Mouse (Mus musculus): Measurements from ENCODE around the gene Rnf5. TPM values are rescaled to one million over a fixed set of nuclear protein-coding genes. Genes with fewer than 3 reads are reported as not detected.

Rnf5 gene
- polyA plus RNA-seq (2014; fragmentation: Nextera tagmentation; extraction: Ambion mirVana): 180 and 185 TPM in 2 replicates

GRCm38 (mm10) chr17:34603375-34604060, at the start of gene Rnf5:
Gene Rnf5 (minus strand): TSS chr17:34603690.
- Histone ChIP-seq H3K4me3 (ENCODE audit: low read depth, low read length) (peak within 1 kb of the TSS; percentile 99), H3K4me2 (peak within 1 kb of the TSS; percentile 97), H3K9me3 (ENCODE audit: control insufficient read depth, low read length) (no peaks in the 10 kb centered on the region), H3K36me3 (ENCODE audit: control insufficient read depth, insufficient read depth, low read length) (peaks cover 7% of the 10 kb centered on the region), H3K27me3 (ENCODE audit: control insufficient read depth, insufficient read depth, low read length) (no peaks in the 10 kb centered on the region), H3K4me1 (ENCODE audit: control insufficient read depth, insufficient read depth, low read length) (peaks cover 26% of the 10 kb centered on the region), H3K27ac (ENCODE audit: low read depth, low read length) (peak within 1 kb of the TSS; percentile 88), H3K9ac (ENCODE audit: low read length) (peak within 1 kb of the TSS; percentile 96)
- peak; percentile 99 for DNase-seq (ENCODE audit: low spot score, missing footprints)
- under 1% methylated on average over 28 of the region's 30 CpGs for WGBS
- ATAC-seq (ENCODE audit: low FRiP score): peak; percentile 94

GRCm38 (mm10) chr17:34652985-34653384, 49.5 kb upstream of the Rnf5 start:
- Histone ChIP-seq H3K36me3 (ENCODE audit: control insufficient read depth, insufficient read depth, low read length) (peaks cover 14% of the 10 kb centered on the region), H3K4me1 (ENCODE audit: control insufficient read depth, insufficient read depth, low read length) (peaks cover 8% of the 10 kb centered on the region), H3K27ac (ENCODE audit: low read depth, low read length) (no peak overlapping the region), H3K9ac (ENCODE audit: low read length) (no peak overlapping the region), H3K4me3 (ENCODE audit: low read depth, low read length) (no peak overlapping the region), H3K9me3 (ENCODE audit: control insufficient read depth, low read length) (no peaks in the 10 kb centered on the region), H3K27me3 (ENCODE audit: control insufficient read depth, insufficient read depth, low read length) (no peaks in the 10 kb centered on the region), H3K4me2 (no peak overlapping the region)
- no peak for DNase-seq (ENCODE audit: low spot score, missing footprints)
- 89% methylated on average over 8 of the region's 8 CpGs for WGBS
- no peak for ATAC-seq (ENCODE audit: low FRiP score)

DNA sequence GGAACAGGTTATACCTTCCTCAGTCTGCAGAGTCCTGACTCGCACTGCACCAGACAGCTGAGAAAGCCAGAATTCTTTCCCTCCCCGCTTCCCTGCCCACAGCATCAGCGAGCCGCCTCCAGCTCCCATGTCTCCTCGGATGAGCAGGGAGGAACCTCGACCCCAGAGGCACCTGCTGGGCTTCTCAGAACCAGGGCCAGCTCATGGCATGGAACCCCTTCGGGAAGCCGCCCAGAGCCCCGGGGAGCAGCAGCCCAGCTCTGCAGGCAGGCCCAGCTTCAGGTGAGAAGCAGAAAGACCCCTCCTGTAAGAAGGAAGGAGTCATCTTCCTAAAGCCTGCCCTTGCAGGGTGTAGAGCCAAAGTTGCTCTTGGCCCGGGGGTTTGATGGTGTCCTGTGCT, 49.1 kb upstream of the Rnf5 start:
- ATAC-seq (ENCODE audit: low FRiP score) (no peak), DNase-seq (ENCODE audit: low spot score, missing footprints) (no peak)
- H3K4me2 ChIP-seq: no peak overlapping the region
- peaks cover 14% of the 10 kb centered on the region for H3K36me3 ChIP-seq (ENCODE audit: control insufficient read depth, insufficient read depth, low read length)
- no peaks in the 10 kb centered on the region for H3K27me3 ChIP-seq (ENCODE audit: control insufficient read depth, insufficient read depth, low read length)
- H3K4me3 ChIP-seq (ENCODE audit: low read depth, low read length): no peak overlapping the region
- H3K9me3 ChIP-seq (ENCODE audit: control insufficient read depth, low read length): no peaks in the 10 kb centered on the region
- H3K9ac ChIP-seq (ENCODE audit: low read length): no peak overlapping the region
- WGBS: 89% methylated on average over 10 of the region's 10 CpGs
- H3K27ac ChIP-seq (ENCODE audit: low read depth, low read length): no peak overlapping the region
- H3K4me1 ChIP-seq (ENCODE audit: control insufficient read depth, insufficient read depth, low read length): peaks cover 12% of the 10 kb centered on the region

GRCm38 (mm10) chr17:34651507-34652221, 48.2 kb upstream of the Rnf5 start:
- H3K9me3 ChIP-seq (ENCODE audit: control insufficient read depth, low read length): no peaks in the 10 kb centered on the region
- ATAC-seq (ENCODE audit: low FRiP score) (no peak), DNase-seq (ENCODE audit: low spot score, missing footprints) (no peak)
- no peak overlapping the region for H3K9ac ChIP-seq (ENCODE audit: low read length)
- no peaks in the 10 kb centered on the region for H3K27me3 ChIP-seq (ENCODE audit: control insufficient read depth, insufficient read depth, low read length)
- no peak overlapping the region for H3K27ac ChIP-seq (ENCODE audit: low read depth, low read length)
- peaks cover 13% of the 10 kb centered on the region for H3K4me1 ChIP-seq (ENCODE audit: control insufficient read depth, insufficient read depth, low read length)
- no peak overlapping the region for H3K4me2 ChIP-seq
- H3K36me3 ChIP-seq (ENCODE audit: control insufficient read depth, insufficient read depth, low read length): peaks cover 14% of the 10 kb centered on the region
- 47% methylated on average over 19 of the region's 19 CpGs for WGBS
- H3K4me3 ChIP-seq (ENCODE audit: low read depth, low read length): no peak overlapping the region

- Histone ChIP-seq H3K27me3 (ENCODE audit: control insufficient read depth, insufficient read depth, low read length) (no peaks in the 10 kb centered on the region), H3K9ac (ENCODE audit: low read length) (no peak overlapping the region), H3K9me3 (ENCODE audit: control insufficient read depth, low read length) (no peaks in the 10 kb centered on the region), H3K4me2 (no peak overlapping the region), H3K4me3 (ENCODE audit: low read depth, low read length) (no peak overlapping the region), H3K27ac (ENCODE audit: low read depth, low read length) (no peak overlapping the region), H3K4me1 (ENCODE audit: control insufficient read depth, insufficient read depth, low read length) (peaks cover 10% of the 10 kb centered on the region), H3K36me3 (ENCODE audit: control insufficient read depth, insufficient read depth, low read length) (peaks cover 14% of the 10 kb centered on the region)
- no peak for DNase-seq (ENCODE audit: low spot score, missing footprints)
- 95% methylated on average over 14 of the region's 14 CpGs for WGBS
- ATAC-seq (ENCODE audit: low FRiP score): no peak
These were observed 47.3 kb upstream of the Rnf5 start for GRCm38 (mm10) chr17:34650781-34651180.

DNA sequence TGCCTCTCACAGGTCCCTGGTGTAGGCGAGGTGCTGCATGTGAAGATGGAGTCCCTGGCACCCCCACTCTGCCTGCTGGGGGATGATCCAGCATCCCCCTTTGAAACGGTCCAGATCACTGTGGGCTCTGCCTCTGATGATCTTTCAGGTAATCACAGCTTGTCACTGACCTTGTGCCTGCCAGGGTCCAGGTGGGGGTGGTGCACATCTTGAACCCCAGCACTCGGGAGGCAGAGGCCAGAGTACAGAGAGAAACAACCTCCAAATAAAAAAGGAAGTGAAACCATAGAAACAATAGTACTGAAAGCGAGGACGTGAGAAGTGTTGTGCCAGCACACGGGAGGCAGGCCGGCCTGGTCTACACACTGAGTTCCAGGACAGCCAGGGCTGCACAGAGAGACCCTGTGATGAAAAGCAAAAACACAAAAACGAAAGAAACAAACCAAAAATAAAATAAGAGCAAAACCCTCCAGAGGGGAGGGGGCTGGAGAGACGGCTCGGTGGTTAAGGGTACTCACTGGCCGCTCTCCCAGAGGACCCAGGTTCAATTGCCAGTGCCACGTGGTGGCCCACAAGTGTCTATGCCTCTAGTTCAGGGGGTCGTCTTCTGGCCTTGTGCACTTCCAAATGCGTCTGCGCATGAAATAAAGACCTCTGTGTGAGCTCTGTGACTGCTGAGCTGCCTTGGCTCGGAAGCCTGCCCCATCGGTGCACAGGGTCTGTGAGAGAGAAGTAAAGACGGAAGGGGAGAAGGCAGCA, 45.8 kb upstream of the Rnf5 start:
- Histone ChIP-seq H3K4me1 (ENCODE audit: control insufficient read depth, insufficient read depth, low read length) (peaks cover 17% of the 10 kb centered on the region), H3K27me3 (ENCODE audit: control insufficient read depth, insufficient read depth, low read length) (no peaks in the 10 kb centered on the region), H3K9me3 (ENCODE audit: control insufficient read depth, low read length) (no peaks in the 10 kb centered on the region), H3K27ac (ENCODE audit: low read depth, low read length) (no peak overlapping the region), H3K9ac (ENCODE audit: low read length) (no peak overlapping the region), H3K36me3 (ENCODE audit: control insufficient read depth, insufficient read depth, low read length) (peaks cover 14% of the 10 kb centered on the region), H3K4me2 (no peak overlapping the region), H3K4me3 (ENCODE audit: low read depth, low read length) (no peak overlapping the region)
- WGBS: 87% methylated on average over 18 of the region's 18 CpGs
- DNase-seq (ENCODE audit: low spot score, missing footprints) (no peak), ATAC-seq (ENCODE audit: low FRiP score) (no peak)

- DNase-seq (ENCODE audit: low spot score, missing footprints) (no peak), ATAC-seq (ENCODE audit: low FRiP score) (no peak)
- Histone ChIP-seq H3K4me3 (ENCODE audit: low read depth, low read length) (peak overlapping the region; percentile 94), H3K4me2 (peak overlapping the region; percentile 92), H3K9ac (ENCODE audit: low read length) (no peak overlapping the region), H3K27ac (ENCODE audit: low read depth, low read length) (no peak overlapping the region), H3K36me3 (ENCODE audit: control insufficient read depth, insufficient read depth, low read length) (peaks cover 14% of the 10 kb centered on the region), H3K4me1 (ENCODE audit: control insufficient read depth, insufficient read depth, low read length) (peaks cover 17% of the 10 kb centered on the region), H3K27me3 (ENCODE audit: control insufficient read depth, insufficient read depth, low read length) (no peaks in the 10 kb centered on the region), H3K9me3 (ENCODE audit: control insufficient read depth, low read length) (no peaks in the 10 kb centered on the region)
- 88% methylated on average over 16 of the region's 16 CpGs for WGBS
These were observed 44.8 kb upstream of the Rnf5 start for GRCm38 (mm10) chr17:34648141-34648890.

GRCm38 (mm10) chr17:34646906-34647787, 43.7 kb upstream of the Rnf5 start, which contains the start of gene Atf6b:
Gene Atf6b (plus strand): TSS chr17:34647146.
- DNase-seq (ENCODE audit: low spot score, missing footprints): peak; percentile 95
- H3K4me3 ChIP-seq (ENCODE audit: low read depth, low read length): peak within 1 kb of the TSS; percentile 94
- peak within 1 kb of the TSS; percentile 92 for H3K4me2 ChIP-seq
- H3K27ac ChIP-seq (ENCODE audit: low read depth, low read length): peak within 1 kb of the TSS; percentile 48; the same call in 1 of the 2 replicates
- ATAC-seq (ENCODE audit: low FRiP score): peak; percentile 97
- H3K36me3 ChIP-seq (ENCODE audit: control insufficient read depth, insufficient read depth, low read length): peaks cover 10% of the 10 kb centered on the region; the same call in 1 of the 2 replicates
- H3K27me3 ChIP-seq (ENCODE audit: control insufficient read depth, insufficient read depth, low read length): no peaks in the 10 kb centered on the region
- H3K9me3 ChIP-seq (ENCODE audit: control insufficient read depth, low read length): no peaks in the 10 kb centered on the region
- peaks cover 17% of the 10 kb centered on the region for H3K4me1 ChIP-seq (ENCODE audit: control insufficient read depth, insufficient read depth, low read length)
- 1% methylated on average over 63 of the region's 66 CpGs for WGBS
- H3K9ac ChIP-seq (ENCODE audit: low read length): peak within 1 kb of the TSS; percentile 92
